Mouse (Mus musculus): ENCODE data around the gene A030005L19Rik. TPM values are rescaled to one million over a fixed set of nuclear protein-coding genes. Genes with fewer than 3 reads are reported as not detected.
"Not testable (repeated sequence)": the region's sequence is repeated elsewhere in the genome, so short reads cannot be mapped to it uniquely, and the experiment has no call there.

Gene A030005L19Rik
- not detected in 2 replicates for total RNA-seq (2021)
- long read RNA-seq, experiment 1, result 0 reads
- long read RNA-seq, experiment 2, result 0 reads

- no peak for DNase-seq
These were observed at the start of gene A030005L19Rik for GRCm38 (mm10) chr1:82913025-82913424. Gene A030005L19Rik, plus strand, starts transcription at chr1:82913325.

- no peak for DNase-seq
These were observed 42.9 kb upstream of the A030005L19Rik start for GRCm38 (mm10) chr1:82870202-82870601.

- DNase-seq, result no peak
These were observed 34.0 kb upstream of the A030005L19Rik start for GRCm38 (mm10) chr1:82879172-82879571.

GRCm38 (mm10) chr1:82880196-82880595 lies 32.9 kb upstream of the A030005L19Rik start:
- no peak for DNase-seq

- no peak for DNase-seq
These were observed 19.9 kb upstream of the A030005L19Rik start for GRCm38 (mm10) chr1:82893269-82893668.

GRCm38 (mm10) chr1:82900567-82900966 lies 12.6 kb upstream of the A030005L19Rik start:
- DNase-seq, result no peak

GRCm38 (mm10) chr1:82901201-82901600 lies 11.9 kb upstream of the A030005L19Rik start:
- no peak for DNase-seq

GRCm38 (mm10) chr1:82905886-82906285 lies 7.2 kb upstream of the A030005L19Rik start:
- DNase-seq, result no peak

- DNase-seq, result not testable (repeated sequence)
These were observed 309 bp downstream of the A030005L19Rik start for GRCm38 (mm10) chr1:82913434-82913833.

GRCm38 (mm10) chr1:82924650-82925049 lies 11.5 kb downstream of the A030005L19Rik start, which contains the start of gene A030014E15Rik:
Gene A030014E15Rik, plus strand, starts transcription at chr1:82924917.
- peak; percentile 20 for DNase-seq

- not testable (repeated sequence) for DNase-seq
These were observed 17.4 kb downstream of the A030005L19Rik start for GRCm38 (mm10) chr1:82930558-82930957.

- not testable (repeated sequence) for DNase-seq
These were observed 18.2 kb downstream of the A030005L19Rik start, which contains the start of gene Gm6217 for GRCm38 (mm10) chr1:82931326-82931725. Gene Gm6217, minus strand, starts transcription at chr1:82931399.

- DNase-seq, result no peak
These were observed 25.5 kb downstream of the A030005L19Rik start for GRCm38 (mm10) chr1:82938666-82939065.

GRCm38 (mm10) chr1:82942505-82942904 lies 29.4 kb downstream of the A030005L19Rik start:
- not testable (repeated sequence) for DNase-seq

GRCm38 (mm10) chr1:82943295-82943694 lies 30.2 kb downstream of the A030005L19Rik start, which contains the start of gene A030003K21Rik:
Gene A030003K21Rik, minus strand, starts transcription at chr1:82943388.
- DNase-seq, result not testable (repeated sequence)

GRCm38 (mm10) chr1:82946029-82946428 lies 32.9 kb downstream of the A030005L19Rik start:
- not testable (repeated sequence) for DNase-seq

- DNase-seq, result no peak
These were observed 35.5 kb downstream of the A030005L19Rik start for GRCm38 (mm10) chr1:82948601-82949000.

- DNase-seq, result not testable (repeated sequence)
These were observed 42.8 kb downstream of the A030005L19Rik start, which contains the start of gene Gm7544 for GRCm38 (mm10) chr1:82955913-82956312. Gene Gm7544, minus strand, starts transcription at chr1:82956013.

- no peak for DNase-seq
These were observed 46.8 kb downstream of the A030005L19Rik start, which contains the start of gene Gm47955 for GRCm38 (mm10) chr1:82959870-82960385. Gene Gm47955, plus strand, starts transcription at chr1:82960286.

All from adrenal gland, postnatal 14 days (tissue).